Mouse (Mus musculus) kidney, postnatal 10 days (tissue): ENCODE results near the gene Gm1553.

Experiments
- DNase-seq: peaks from one replicate; pipeline ENCODE4 v3.0.0; 2021; ENCODE audit warnings: mixed read lengths

Gene Gm1553

GRCm38 (mm10) chr10:82492518-82492917 is at the start of gene Gm1553:
Gene Gm1553, minus strand, starts transcription at chr10:82492618.
- no peak for DNase-seq
